Mouse (Mus musculus): Measurements from ENCODE around the gene Gmeb1. TPM values are rescaled to one million over a fixed set of nuclear protein-coding genes. Genes with fewer than 3 reads are reported as not detected.

Gene Gmeb1
- polyA plus RNA-seq, 1 experiment from 2014 or later, result 27.3 TPM

DNA sequence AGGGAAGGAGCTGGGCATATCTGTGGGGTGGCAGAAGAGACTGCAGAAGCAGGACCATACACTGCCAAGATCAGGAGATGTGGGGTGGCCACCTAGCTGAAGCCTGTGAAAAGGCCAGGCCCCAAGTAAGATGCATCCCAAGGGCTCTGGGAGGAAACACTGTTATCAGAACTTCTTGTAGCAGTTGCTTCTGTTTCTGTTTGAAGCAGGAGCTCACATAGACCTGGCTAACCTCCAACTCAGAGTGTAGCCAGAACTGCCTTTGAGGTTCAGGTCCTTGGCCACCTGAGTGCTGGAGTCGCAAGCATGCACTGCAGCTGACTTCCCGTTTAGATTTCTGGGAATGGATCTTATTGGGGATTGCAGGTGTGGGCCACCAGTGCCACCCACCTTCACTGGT is 43.6 kb downstream of the Gmeb1 start:
- no peaks in the 10 kb centered on the region for H3K27me3 ChIP-seq (replicated peaks)
- H3K4me2 ChIP-seq, result no peak overlapping the region
- no peak for ATAC-seq (ENCODE audit: insufficient number of reproducible peaks, low FRiP score)
- H3K9ac ChIP-seq, result no peak overlapping the region
- peaks cover 7% of the 10 kb centered on the region for H3K36me3 ChIP-seq
- H3K9me3 ChIP-seq (replicated peaks), result no peaks in the 10 kb centered on the region
- no peak overlapping the region for H3K4me3 ChIP-seq
- peaks cover 6% of the 10 kb centered on the region; the same call in 1 of the 2 replicates for H3K4me1 ChIP-seq (replicated peaks)
- 81% methylated on average over 2 of the region's 2 CpGs for WGBS
- H3K27ac ChIP-seq (ENCODE audit: poor library complexity, severe bottlenecking), result no peak overlapping the region

DNA sequence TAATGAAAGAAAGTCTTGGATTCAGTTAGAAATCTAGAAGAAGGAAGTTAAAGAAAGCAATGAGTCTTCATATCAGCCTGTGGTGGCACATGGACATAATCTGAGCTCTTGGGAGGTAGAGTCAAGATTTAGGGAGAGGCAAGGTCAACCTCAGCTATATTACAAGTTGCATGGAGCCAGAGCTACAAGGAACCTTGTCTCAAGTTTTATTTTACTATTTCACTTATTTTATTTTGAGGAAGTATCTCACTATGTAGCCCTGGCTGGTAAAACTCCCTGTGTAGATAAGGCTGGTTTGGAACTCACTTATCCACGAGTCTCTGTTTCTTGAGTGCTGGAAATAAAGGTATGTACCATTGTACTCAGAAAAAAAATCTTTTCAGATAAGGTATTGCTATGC is 44.8 kb downstream of the Gmeb1 start:
- H3K9me3 ChIP-seq (replicated peaks), result no peaks in the 10 kb centered on the region
- no peak overlapping the region for H3K9ac ChIP-seq
- H3K27me3 ChIP-seq (replicated peaks), result no peaks in the 10 kb centered on the region
- ATAC-seq (ENCODE audit: insufficient number of reproducible peaks, low FRiP score), result no peak
- no peak overlapping the region for H3K4me2 ChIP-seq
- no peaks in the 10 kb centered on the region for H3K36me3 ChIP-seq
- peaks cover 6% of the 10 kb centered on the region; the same call in 1 of the 2 replicates for H3K4me1 ChIP-seq (replicated peaks)
- H3K4me3 ChIP-seq, result no peak overlapping the region
- H3K27ac ChIP-seq (ENCODE audit: poor library complexity, severe bottlenecking), result no peak overlapping the region
- 33% methylated on average over 1 of the region's 1 CpGs for WGBS

DNA sequence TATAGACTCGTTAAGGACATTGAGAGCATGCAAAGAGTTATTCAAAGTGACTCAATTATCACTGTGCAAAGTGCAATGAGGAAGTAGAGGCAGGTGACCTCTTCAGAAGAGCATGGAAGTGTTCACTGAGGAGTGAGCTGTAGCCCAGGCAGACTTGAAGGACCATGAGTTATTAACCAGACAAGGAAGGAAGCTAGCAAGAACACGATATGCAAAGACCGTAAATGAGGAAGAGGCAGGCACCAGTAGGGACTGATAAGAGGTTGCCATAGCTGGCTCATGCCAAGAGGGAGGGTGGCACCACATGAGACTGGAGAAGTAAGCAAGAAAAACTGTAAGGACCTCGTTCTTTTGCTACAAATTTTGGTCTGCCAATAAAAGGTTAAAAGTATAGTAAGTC is 46.6 kb downstream of the Gmeb1 start:
- H3K4me1 ChIP-seq (replicated peaks), result peaks cover 15% of the 10 kb centered on the region
- H3K27ac ChIP-seq (ENCODE audit: poor library complexity, severe bottlenecking), result no peak overlapping the region
- no peak overlapping the region for H3K4me2 ChIP-seq
- H3K36me3 ChIP-seq, result peaks cover 7% of the 10 kb centered on the region
- no peak for ATAC-seq (ENCODE audit: insufficient number of reproducible peaks, low FRiP score)
- WGBS, result 60% methylated on average over 4 of the region's 4 CpGs
- no peak overlapping the region for H3K4me3 ChIP-seq
- no peaks in the 10 kb centered on the region for H3K27me3 ChIP-seq (replicated peaks)
- H3K9me3 ChIP-seq (replicated peaks), result no peaks in the 10 kb centered on the region
- H3K9ac ChIP-seq, result no peak overlapping the region

DNA sequence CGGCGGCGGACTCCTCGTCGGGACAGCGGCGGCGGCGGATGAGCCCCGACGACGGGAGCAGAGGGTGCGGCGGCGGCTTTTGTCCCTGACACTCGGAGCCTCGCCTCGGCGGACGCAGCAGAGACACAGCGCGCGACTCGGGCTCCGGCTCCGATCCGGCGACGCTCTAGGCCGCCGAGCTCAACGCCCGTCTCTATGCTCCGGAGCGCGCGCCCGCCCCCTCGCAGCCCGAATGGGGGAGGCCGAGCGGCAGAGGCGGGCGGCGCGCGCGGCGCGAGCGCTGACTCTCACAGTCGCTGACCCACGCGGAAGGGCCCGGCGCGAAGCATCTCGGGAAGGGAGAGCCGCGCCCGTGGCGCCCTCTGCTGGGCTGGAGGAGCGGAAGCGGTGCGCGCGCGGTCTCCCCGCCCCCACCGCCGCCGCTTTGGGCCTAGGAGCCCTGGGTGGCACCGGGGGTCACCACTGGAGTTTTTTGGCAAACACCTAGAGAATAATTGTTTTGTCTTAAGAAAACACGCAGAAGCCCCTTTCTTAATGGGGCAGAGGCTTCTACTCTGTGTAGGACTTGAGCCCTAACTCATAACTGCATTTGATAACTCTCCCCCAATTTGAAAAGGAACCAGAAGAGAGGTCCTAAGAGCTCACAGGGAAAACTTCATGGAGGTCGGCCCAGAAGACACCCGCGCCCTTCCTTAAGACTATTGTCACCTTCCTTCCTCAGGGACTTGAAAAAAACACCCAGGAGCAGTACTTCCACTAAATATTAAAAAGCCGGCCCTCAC is 49.3 kb downstream of the Gmeb1 start, which contains the start of gene Ythdf2:
Gene Ythdf2, minus strand, starts transcription at position 351 of the 782 bp plus-strand sequence.
- WGBS, result 2% methylated on average over 78 of the region's 78 CpGs
- Histone ChIP-seq H3K4me2 (peak within 1 kb of the TSS; percentile 90), H3K9ac (peak within 1 kb of the TSS; percentile 99), H3K4me3 (peak within 1 kb of the TSS; percentile 96), H3K27me3 (replicated peaks) (no peaks in the 10 kb centered on the region), H3K4me1 (replicated peaks) (peaks cover 18% of the 10 kb centered on the region), H3K36me3 (peaks cover 24% of the 10 kb centered on the region), H3K9me3 (replicated peaks) (no peaks in the 10 kb centered on the region), H3K27ac (ENCODE audit: poor library complexity, severe bottlenecking) (peak within 1 kb of the TSS; percentile 93)
- ATAC-seq (ENCODE audit: insufficient number of reproducible peaks, low FRiP score), result peak; percentile 98

DNA sequence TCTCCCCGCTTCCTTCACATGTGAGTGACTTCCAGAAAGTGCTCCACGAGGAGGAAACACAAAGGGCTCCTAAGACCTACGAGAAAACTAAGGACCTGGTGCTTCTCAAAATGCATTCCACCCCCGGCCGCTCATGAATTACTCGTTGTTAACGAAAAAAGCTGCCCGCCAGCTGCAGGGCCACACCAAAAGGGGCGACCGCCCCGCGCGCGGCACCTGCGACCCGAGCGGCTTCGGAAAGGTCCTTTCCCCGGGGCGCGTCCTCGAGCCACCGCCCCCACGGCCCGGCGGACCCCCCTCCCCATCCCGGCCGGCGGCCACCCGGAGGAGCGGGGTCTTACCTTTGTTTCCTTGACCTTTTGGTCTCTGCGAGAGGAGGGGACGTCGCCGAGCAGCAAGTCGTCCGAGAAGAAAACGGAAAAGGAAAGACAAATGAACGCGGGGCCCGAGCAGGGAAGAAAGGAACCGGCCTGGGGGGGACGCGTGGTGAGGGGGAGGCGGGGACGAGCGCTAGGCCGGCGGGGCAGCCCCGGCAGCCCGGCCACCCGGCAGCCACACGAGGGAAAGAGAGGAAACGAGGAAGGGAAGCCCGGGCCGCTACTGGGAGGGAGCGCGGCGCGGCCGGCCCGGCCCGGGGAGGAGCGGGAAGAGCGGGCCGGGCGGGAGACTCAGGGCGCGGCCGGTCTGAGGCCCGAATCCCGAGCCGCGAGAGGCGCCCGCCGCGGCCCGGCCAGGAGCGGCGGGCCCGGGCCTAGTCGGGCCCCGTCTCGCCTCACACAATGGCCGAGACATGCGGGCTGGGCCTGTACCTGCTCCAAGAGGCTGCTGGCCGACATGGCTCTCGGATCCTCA is 50.1 kb downstream of the Gmeb1 start:
- peak overlapping the region; percentile 90 for H3K4me2 ChIP-seq
- WGBS, result under 1% methylated on average over 88 of the region's 89 CpGs
- H3K4me3 ChIP-seq, result peak overlapping the region; percentile 96
- H3K9ac ChIP-seq, result peak overlapping the region; percentile 99
- peaks cover 31% of the 10 kb centered on the region for H3K36me3 ChIP-seq
- H3K27ac ChIP-seq (ENCODE audit: poor library complexity, severe bottlenecking), result peak overlapping the region; percentile 93
- H3K4me1 ChIP-seq (replicated peaks), result peaks cover 18% of the 10 kb centered on the region
- ATAC-seq (ENCODE audit: insufficient number of reproducible peaks, low FRiP score), result peak; percentile 77
- H3K27me3 ChIP-seq (replicated peaks), result no peaks in the 10 kb centered on the region
- no peaks in the 10 kb centered on the region for H3K9me3 ChIP-seq (replicated peaks)

DNA sequence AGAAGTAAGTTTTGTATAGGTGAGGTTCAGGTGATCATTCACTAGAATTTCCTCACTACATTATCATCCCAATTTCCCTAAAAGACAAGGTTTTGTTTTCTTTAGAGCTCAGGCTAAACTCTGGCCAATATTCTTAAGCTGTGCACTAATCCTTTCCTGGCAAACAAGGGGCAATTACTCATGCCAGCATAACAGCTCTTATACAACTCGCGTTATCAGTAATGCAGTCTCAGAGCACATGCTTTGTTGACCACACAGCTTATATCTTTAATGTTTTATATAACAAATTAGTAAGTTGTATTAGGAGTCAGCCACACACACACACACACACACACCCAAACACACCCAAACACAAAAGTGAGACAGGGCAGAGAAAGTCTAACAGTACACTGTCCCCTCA is 51.1 kb downstream of the Gmeb1 start:
- ATAC-seq (ENCODE audit: insufficient number of reproducible peaks, low FRiP score), result no peak

DNA sequence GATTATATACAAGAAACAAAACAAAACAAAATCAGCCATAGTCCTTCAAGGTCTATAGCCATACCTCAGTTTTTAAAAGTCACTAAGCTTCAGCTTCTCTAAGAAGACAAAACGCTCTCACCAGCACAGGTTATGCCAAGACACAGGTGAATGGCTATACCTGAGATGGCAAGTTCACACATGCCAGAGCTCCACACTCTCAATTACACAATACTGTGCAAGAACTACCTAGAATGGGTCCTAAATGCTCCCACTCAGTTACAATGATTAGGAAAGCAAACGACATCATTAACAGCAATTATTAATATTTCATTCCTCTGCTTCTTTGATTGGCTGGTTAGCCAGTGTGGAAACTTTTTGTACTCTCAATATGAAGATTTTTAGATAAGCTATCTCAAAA is 52.1 kb downstream of the Gmeb1 start:
- H3K9me3 ChIP-seq (replicated peaks), result no peaks in the 10 kb centered on the region
- WGBS, result 89% methylated on average over 2 of the region's 2 CpGs
- no peak overlapping the region for H3K9ac ChIP-seq
- no peak for ATAC-seq (ENCODE audit: insufficient number of reproducible peaks, low FRiP score)
- no peaks in the 10 kb centered on the region for H3K27me3 ChIP-seq (replicated peaks)
- 0 out of 2 replicates have a peak overlapping the region, but pooled peaks have one; percentile 8 for H3K4me3 ChIP-seq
- no peak overlapping the region for H3K4me2 ChIP-seq
- peaks cover 18% of the 10 kb centered on the region for H3K4me1 ChIP-seq (replicated peaks)
- no peak overlapping the region for H3K27ac ChIP-seq (ENCODE audit: poor library complexity, severe bottlenecking)
- H3K36me3 ChIP-seq, result peaks cover 51% of the 10 kb centered on the region

More for the DNA sequence above, 51.1 kb downstream of the Gmeb1 start:
- Histone ChIP-seq H3K4me1 (replicated peaks) (peaks cover 18% of the 10 kb centered on the region), H3K27me3 (replicated peaks) (no peaks in the 10 kb centered on the region), H3K9me3 (replicated peaks) (no peaks in the 10 kb centered on the region), H3K27ac (ENCODE audit: poor library complexity, severe bottlenecking) (no peak overlapping the region), H3K9ac (peak overlapping the region; percentile 99), H3K36me3 (peaks cover 40% of the 10 kb centered on the region), H3K4me2 (peak overlapping the region; percentile 90), H3K4me3 (peak overlapping the region; percentile 96)
- 45% methylated on average over 2 of the region's 2 CpGs for WGBS

DNA sequence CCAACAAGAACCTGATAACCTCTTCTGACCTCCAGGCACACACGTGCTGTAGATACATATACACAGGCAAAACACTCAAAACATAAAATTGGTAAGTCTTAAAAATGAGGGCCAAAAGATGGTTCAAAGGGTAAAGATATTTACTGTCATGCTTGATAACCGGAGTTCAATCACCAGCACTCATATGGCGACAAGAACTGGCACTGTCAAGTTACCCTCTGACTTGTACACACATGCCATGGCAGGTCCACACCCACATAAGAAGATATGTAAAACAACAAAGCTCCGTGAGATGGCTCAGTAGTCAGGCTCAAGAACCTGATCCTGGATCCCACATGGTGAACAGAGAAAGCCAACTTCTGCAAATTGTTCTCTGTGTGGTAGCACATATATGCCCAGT is 54.1 kb downstream of the Gmeb1 start:
- H3K27ac ChIP-seq (ENCODE audit: poor library complexity, severe bottlenecking), result no peak overlapping the region
- H3K4me3 ChIP-seq, result no peak overlapping the region
- H3K9ac ChIP-seq, result no peak overlapping the region
- H3K4me2 ChIP-seq, result no peak overlapping the region
- no peaks in the 10 kb centered on the region for H3K27me3 ChIP-seq (replicated peaks)
- WGBS, result 82% methylated on average over 4 of the region's 4 CpGs
- H3K9me3 ChIP-seq (replicated peaks), result no peaks in the 10 kb centered on the region
- peaks cover 18% of the 10 kb centered on the region for H3K4me1 ChIP-seq (replicated peaks)
- no peak for ATAC-seq (ENCODE audit: insufficient number of reproducible peaks, low FRiP score)
- peaks cover 71% of the 10 kb centered on the region for H3K36me3 ChIP-seq

DNA sequence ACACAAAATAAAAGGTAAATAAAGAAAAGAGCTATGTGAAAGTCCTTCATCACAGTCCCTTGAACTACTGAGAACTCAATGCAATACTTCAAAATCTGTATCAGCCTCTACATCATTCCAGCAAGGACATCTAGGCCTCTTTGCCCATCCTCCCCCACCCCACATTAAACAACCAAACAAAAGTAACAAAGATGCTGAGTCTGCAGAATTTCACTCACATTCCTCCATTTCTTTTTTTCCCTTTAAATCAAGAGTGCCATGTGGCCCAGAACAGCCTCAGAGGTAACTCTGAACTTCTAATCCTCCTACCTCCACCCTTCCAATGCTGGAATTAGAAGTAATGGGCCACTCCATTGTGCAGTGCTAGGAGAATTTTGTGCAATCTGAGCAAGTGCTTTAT is 62.6 kb downstream of the Gmeb1 start:
- Histone ChIP-seq H3K9me3 (replicated peaks) (no peaks in the 10 kb centered on the region), H3K27me3 (replicated peaks) (no peaks in the 10 kb centered on the region), H3K9ac (no peak overlapping the region), H3K27ac (ENCODE audit: poor library complexity, severe bottlenecking) (no peak overlapping the region), H3K4me3 (no peak overlapping the region), H3K4me2 (no peak overlapping the region), H3K4me1 (replicated peaks) (peaks cover 19% of the 10 kb centered on the region), H3K36me3 (peaks cover 51% of the 10 kb centered on the region)
- no peak for ATAC-seq (ENCODE audit: insufficient number of reproducible peaks, low FRiP score)

DNA sequence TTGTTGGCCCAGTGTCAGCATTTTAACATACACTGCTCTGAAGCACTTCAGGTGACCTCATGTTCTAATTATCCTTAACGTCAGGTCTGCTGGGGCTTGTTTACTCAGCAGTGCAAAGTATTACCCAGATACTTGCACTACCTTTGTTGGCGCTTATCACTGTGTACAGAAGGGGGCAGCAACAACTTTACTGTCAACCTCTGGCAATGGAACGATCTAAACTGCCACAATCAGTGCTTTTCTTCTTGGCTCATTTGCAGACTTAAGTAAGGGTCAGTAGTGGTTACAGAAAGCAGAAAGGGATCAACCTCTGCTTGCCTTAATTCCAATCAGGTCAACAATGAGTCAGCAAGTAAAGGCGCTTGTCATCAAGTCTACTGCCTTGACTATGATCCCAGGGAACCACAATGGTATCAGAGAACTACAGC is 63.1 kb downstream of the Gmeb1 start:
- H3K9me3 ChIP-seq (replicated peaks), result no peaks in the 10 kb centered on the region
- no peak overlapping the region for H3K4me3 ChIP-seq
- H3K9ac ChIP-seq, result no peak overlapping the region
- H3K27ac ChIP-seq (ENCODE audit: poor library complexity, severe bottlenecking), result no peak overlapping the region
- peaks cover 19% of the 10 kb centered on the region for H3K4me1 ChIP-seq (replicated peaks)
- H3K27me3 ChIP-seq (replicated peaks), result no peaks in the 10 kb centered on the region
- WGBS, result 45% methylated on average over 4 of the region's 4 CpGs
- ATAC-seq (ENCODE audit: insufficient number of reproducible peaks, low FRiP score), result peak; percentile 36; the same call in 1 of the 2 replicates
- H3K4me2 ChIP-seq, result no peak overlapping the region
- H3K36me3 ChIP-seq, result peaks cover 46% of the 10 kb centered on the region

DNA sequence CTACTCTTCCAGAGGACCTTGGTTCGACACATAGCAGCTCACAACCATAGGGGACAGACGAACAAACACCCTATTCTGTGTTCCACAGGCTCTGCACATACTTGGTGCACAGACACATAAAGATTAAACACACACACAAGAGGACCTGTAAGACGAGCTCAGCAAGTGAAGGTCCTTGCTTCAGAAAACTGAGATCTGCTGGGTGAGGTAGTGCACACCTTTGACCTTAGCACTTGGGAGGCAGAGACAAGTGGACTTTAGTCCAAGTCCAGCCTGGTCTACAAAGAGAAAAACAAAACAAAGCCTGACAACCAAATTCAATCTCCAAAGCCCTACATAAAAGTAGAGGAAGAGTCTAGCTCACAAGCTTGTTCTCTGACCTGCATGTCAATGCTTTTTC is 66.4 kb downstream of the Gmeb1 start:
- H3K27ac ChIP-seq (ENCODE audit: poor library complexity, severe bottlenecking), result no peak overlapping the region
- peaks cover 19% of the 10 kb centered on the region for H3K4me1 ChIP-seq (replicated peaks)
- H3K4me2 ChIP-seq, result no peak overlapping the region
- no peak overlapping the region for H3K9ac ChIP-seq
- WGBS, result 82% methylated on average over 3 of the region's 3 CpGs
- H3K4me3 ChIP-seq, result no peak overlapping the region
- no peaks in the 10 kb centered on the region for H3K9me3 ChIP-seq (replicated peaks)
- no peaks in the 10 kb centered on the region for H3K27me3 ChIP-seq (replicated peaks)
- H3K36me3 ChIP-seq, result peaks cover 44% of the 10 kb centered on the region; the same call in 1 of the 2 replicates
- no peak for ATAC-seq (ENCODE audit: insufficient number of reproducible peaks, low FRiP score)

Data from heart, embryonic 12.5 days (tissue).